Mouse (Mus musculus): ENCODE measurements around the gene Vmn2r99. TPM values are rescaled to one million over a fixed set of nuclear protein-coding genes. Genes with fewer than 3 reads are reported as not detected.

Gene Vmn2r99
- polyA plus RNA-seq (2015; fragmentation: Nextera tagmentation; extraction: Ambion mirVana): not detected in 2 replicates

DNA sequence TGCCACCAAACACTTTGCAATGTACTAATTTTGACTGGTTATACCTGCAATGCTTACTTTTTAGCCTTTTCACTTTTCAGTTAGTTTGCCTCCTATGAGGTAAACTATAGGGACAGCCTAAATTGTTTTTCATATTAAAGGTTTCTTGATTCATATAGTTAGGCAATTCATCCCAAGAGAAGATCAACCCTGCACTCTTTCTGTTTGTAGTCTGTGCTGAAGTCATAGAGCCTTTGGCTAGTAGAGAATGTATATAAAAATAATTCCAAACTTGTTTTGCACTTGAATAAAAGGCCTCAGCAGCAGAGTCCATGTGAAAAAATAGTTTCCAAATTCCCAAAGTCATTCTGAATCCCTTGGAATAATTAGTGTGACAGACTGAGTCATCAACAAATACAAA lies at the start of gene Vmn2r99:
Gene Vmn2r99 (plus strand): TSS at position 301 of the 400 bp plus-strand sequence.
- Histone ChIP-seq H3K4me3 (ENCODE audit: low read depth, low read length) (no peak within 1 kb of the TSS), H3K27ac (ENCODE audit: low read depth, low read length) (no peak within 1 kb of the TSS)
- no peak for ATAC-seq

DNA sequence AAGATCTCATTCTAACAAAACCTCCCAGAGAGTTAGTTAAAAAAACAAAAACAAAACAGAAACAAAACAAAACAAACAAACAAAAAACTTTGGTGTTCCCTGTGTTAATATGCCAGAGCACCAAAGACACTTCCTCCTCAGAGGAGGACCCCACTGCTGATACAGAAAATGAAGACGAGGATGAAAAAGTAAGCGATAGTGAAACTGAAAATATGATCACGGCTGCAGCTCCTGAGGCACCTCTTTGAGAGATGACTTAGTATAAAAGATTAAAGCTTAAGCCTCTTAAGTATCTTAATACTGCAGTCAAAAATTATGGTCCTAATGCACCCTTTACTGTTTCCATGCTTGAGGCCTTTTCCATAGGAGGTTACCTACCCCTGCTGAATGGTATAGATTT lies 75.9 kb downstream of the Vmn2r99 start:
- no peak overlapping the region for H3K27ac ChIP-seq (ENCODE audit: low read depth, low read length)
- no peak overlapping the region for H3K4me2 ChIP-seq (replicated peaks; ENCODE audit: low read depth)
- no peak for TF ChIP-seq CTCF (IDR thresholded peaks at IDR 0.05; ENCODE audit: low read depth)
- no peaks in the 10 kb centered on the region for H3K27me3 ChIP-seq (replicated peaks; ENCODE audit: control insufficient read depth, insufficient read depth, low read length)
- no peaks in the 10 kb centered on the region for H3K36me3 ChIP-seq (ENCODE audit: control insufficient read depth, insufficient read depth)
- 0 out of 2 replicates have a peak, but pooled peaks cover 4% of the 10 kb centered on the region for H3K9me3 ChIP-seq (ENCODE audit: control insufficient read depth)
- WGBS: 90% methylated on average over 3 of the region's 3 CpGs
- H3K9ac ChIP-seq (ENCODE audit: low read depth, low read length): no peak overlapping the region
- no peak for ATAC-seq
- H3K4me1 ChIP-seq (replicated peaks; ENCODE audit: control insufficient read depth, insufficient read depth, low read length): no peaks in the 10 kb centered on the region
- H3K4me3 ChIP-seq (ENCODE audit: low read depth, low read length): no peak overlapping the region

More for the DNA sequence above, at the start of gene Vmn2r99:
- no peak within 1 kb of the TSS for H3K4me2 ChIP-seq (replicated peaks; ENCODE audit: low read depth)
- no peaks in the 10 kb centered on the region for H3K4me1 ChIP-seq (replicated peaks; ENCODE audit: control insufficient read depth, insufficient read depth, low read length)
- H3K9ac ChIP-seq (ENCODE audit: low read depth, low read length): no peak within 1 kb of the TSS
- no peaks in the 10 kb centered on the region for H3K36me3 ChIP-seq (ENCODE audit: control insufficient read depth, insufficient read depth)
- no peaks in the 10 kb centered on the region for H3K27me3 ChIP-seq (replicated peaks; ENCODE audit: control insufficient read depth, insufficient read depth, low read length)
- no peaks in the 10 kb centered on the region for H3K9me3 ChIP-seq (ENCODE audit: control insufficient read depth)
- no peak for TF ChIP-seq CTCF (IDR thresholded peaks at IDR 0.05; ENCODE audit: low read depth)

DNA sequence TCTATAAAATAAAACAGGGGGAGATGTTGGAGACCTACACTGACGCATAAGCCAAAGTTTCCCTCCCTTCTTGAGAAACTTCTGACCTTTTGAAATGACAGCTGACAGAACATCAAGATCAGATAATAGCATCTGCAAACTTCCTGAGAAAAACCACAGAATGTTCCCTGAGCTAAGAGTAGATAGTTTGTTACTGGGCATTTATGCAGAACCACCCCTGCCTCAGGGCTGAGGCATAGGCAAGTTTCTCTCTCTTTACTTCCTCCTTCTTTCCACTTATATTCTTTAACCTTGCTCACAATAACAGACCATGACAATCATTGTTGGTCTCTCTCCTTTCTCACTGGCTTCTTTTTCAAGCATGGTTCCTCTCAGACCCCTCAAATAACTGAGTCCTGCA lies 83.2 kb downstream of the Vmn2r99 start:
- Histone ChIP-seq H3K36me3 (ENCODE audit: control insufficient read depth, insufficient read depth) (no peaks in the 10 kb centered on the region), H3K4me2 (replicated peaks; ENCODE audit: low read depth) (no peak overlapping the region), H3K27ac (ENCODE audit: low read depth, low read length) (no peak overlapping the region), H3K4me3 (ENCODE audit: low read depth, low read length) (no peak overlapping the region), H3K27me3 (replicated peaks; ENCODE audit: control insufficient read depth, insufficient read depth, low read length) (no peaks in the 10 kb centered on the region), H3K9me3 (ENCODE audit: control insufficient read depth) (peaks cover 7% of the 10 kb centered on the region; the same call in 1 of the 2 replicates), H3K9ac (ENCODE audit: low read depth, low read length) (no peak overlapping the region), H3K4me1 (replicated peaks; ENCODE audit: control insufficient read depth, insufficient read depth, low read length) (no peaks in the 10 kb centered on the region)
- no peak for TF ChIP-seq CTCF (IDR thresholded peaks at IDR 0.05; ENCODE audit: low read depth)
- 77% methylated on average over 1 of the region's 1 CpGs for WGBS
- no peak for ATAC-seq

Other genes with a start within 250 kb of the Vmn2r99 start
- gene Vmn2r100, start 142.8 kb downstream of the Vmn2r99 start, polyA plus RNA-seq (2015; fragmentation: Nextera tagmentation; extraction: Ambion mirVana): not detected in 2 replicates
- not detected in 2 replicates for gene Vmn2r101, start 215.3 kb downstream of the Vmn2r99 start, polyA plus RNA-seq (2015; fragmentation: Nextera tagmentation; extraction: Ambion mirVana)